Mouse (Mus musculus) cerebellum, adult 2 months (tissue): ENCODE data around the gene Map3k19.

ENCODE experiments used
- CTCF ChIP-seq: fragments of 200-500 bp; IDR thresholded peaks from 2 replicates; pipeline ENCODE4 v1.5.1; 2011; ENCODE audit warnings: low read depth, mild to moderate bottlenecking, control low read depth, low read length, moderate library complexity, borderline replicate concordance; ENCODE audit not compliant: insufficient read depth
- POLR2A ChIP-seq: fragments of 200-500 bp; IDR thresholded peaks from 2 replicates; pipeline ENCODE4 v1.6.1; 2011; ENCODE audit warnings: low read length, control low read depth, borderline replicate concordance; ENCODE audit not compliant: insufficient read depth

DNA sequence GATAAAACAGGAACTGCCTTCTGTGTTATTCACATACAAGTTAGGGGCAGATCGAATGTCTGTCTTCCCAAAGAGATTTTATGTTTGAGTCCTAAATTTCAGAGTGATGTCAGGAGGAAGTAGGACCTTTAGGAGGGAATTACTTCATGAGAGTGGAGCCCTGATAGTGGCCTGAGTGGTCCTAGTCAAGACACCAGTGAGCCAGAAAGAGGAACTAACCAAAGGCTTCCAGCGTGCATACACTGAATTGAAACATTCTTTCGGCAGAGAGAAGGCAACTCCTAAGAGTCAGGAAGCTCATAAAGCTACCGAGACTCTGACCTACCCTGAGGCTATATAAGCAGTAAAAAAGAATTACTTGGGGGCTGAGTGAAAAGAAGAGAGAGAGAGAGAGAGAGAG, 18.2 kb downstream of the Map3k19 start:
- TF ChIP-seq POLR2A: no peak
- no peak for TF ChIP-seq CTCF
